9 mouse cellular contexts compared by ENCODE assay signal in the genomic region with DNA sequence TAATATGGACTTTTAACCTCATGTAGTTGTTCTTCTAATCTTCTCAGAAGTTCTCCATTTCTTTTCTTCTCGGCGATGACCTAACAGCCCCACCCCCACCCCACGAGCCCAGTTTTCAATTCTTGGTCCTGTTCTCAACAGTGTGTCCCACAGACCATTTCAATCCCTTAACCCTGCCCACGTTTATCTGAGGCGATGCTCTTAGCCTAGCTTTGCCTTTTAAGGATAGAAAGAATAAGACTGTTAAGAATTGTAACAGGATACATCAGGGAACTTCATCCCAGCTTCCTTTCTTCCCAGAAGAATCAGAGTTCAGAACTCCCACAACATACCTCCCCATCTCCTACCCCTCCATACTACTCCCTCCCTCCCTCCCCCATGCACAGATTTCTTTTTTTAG. TPM values are rescaled to one million over a fixed set of nuclear protein-coding genes. Genes with fewer than 3 reads are reported as not detected.
DNase-seq lines count a peak whose midpoint lies in the region; ATAC-seq and TF ChIP-seq lines count a peak whose summit lies in the region.
"Had no signal": no experiment of that assay in that cellular context is flagged by ENCODE, and none has a peak within 500 bp of the region (broad histone marks: within the 10 kb centered on the region; RNA-seq: fewer than 3 reads in every experiment).

No protein-coding gene starts in this region.

- H3K9ac ChIP-seq in lung, embryonic 14.5 days = no peak overlapping the region
- no peak overlapping the region for H3K9ac ChIP-seq in forebrain, embryonic 13.5 days
- H3K9ac ChIP-seq in neural tube, embryonic 13.5 days = no peak overlapping the region

- DNase-seq in lung, embryonic 14.5 days = no peak
- DNase-seq in lung, adult 2 months = no peak
- no peak for DNase-seq in limb, embryonic 10.5 days (ENCODE audit: low spot score)
- DNase-seq in embryo, embryonic 10.5 days (ENCODE audit: low spot score) = no peak
- no peak for DNase-seq in adrenal gland, postnatal 36 days
- no peak for DNase-seq in kidney, postnatal 10 days
- DNase-seq: cerebellum, adult 8-10 months had no signal

- no peak overlapping the region for H3K4me3 ChIP-seq in lung, embryonic 14.5 days (ENCODE audit: low read depth, low read length)
- no peak overlapping the region for H3K4me3 ChIP-seq in lung, adult 2 months (replicated peaks; ENCODE audit: extremely low read depth, low read depth, low read length)
- peak overlapping the region; percentile 59; the same call in 1 of the 2 replicates for H3K4me3 ChIP-seq in forebrain, embryonic 13.5 days
- peak overlapping the region; percentile 58; the same call in 1 of the 2 replicates for H3K4me3 ChIP-seq in limb, embryonic 10.5 days
- no peak overlapping the region for H3K4me3 ChIP-seq in neural tube, embryonic 13.5 days

- H3K36me3 ChIP-seq in lung, embryonic 14.5 days (ENCODE audit: insufficient read depth) = no peaks in the 10 kb centered on the region
- no peaks in the 10 kb centered on the region for H3K36me3 ChIP-seq in forebrain, embryonic 13.5 days (ENCODE audit: poor library complexity, severe bottlenecking)
- H3K36me3 ChIP-seq in limb, embryonic 10.5 days = no peaks in the 10 kb centered on the region
- no peaks in the 10 kb centered on the region for H3K36me3 ChIP-seq in neural tube, embryonic 13.5 days

- H3K27me3 ChIP-seq in lung, embryonic 14.5 days (ENCODE audit: insufficient read depth, low read length) = no peaks in the 10 kb centered on the region
- no peaks in the 10 kb centered on the region for H3K27me3 ChIP-seq in forebrain, embryonic 13.5 days
- H3K27me3 ChIP-seq in limb, embryonic 10.5 days (ENCODE audit: low read depth, poor library complexity, severe bottlenecking) = no peaks in the 10 kb centered on the region; the same call in 1 of the 2 replicates
- peaks cover 6% of the 10 kb centered on the region; the same call in 1 of the 2 replicates for H3K27me3 ChIP-seq in neural tube, embryonic 13.5 days

- H3K4me2 ChIP-seq in lung, embryonic 14.5 days = peak overlapping the region; percentile 80; the same call in 1 of the 2 replicates
- H3K4me2 ChIP-seq in forebrain, embryonic 13.5 days = peak overlapping the region; percentile 78
- peak overlapping the region; percentile 81 for H3K4me2 ChIP-seq in neural tube, embryonic 13.5 days

- 38% methylated on average over 5 of the region's 5 CpGs for WGBS in lung, embryonic 14.5 days
- whole genome bisulfite sequencing in lung, adult 2 months = 39% methylated on average over 5 of the region's 5 CpGs
- 40% methylated on average over 5 of the region's 5 CpGs for WGBS in forebrain, embryonic 13.5 days
- WGBS in limb, embryonic 10.5 days = 59% methylated on average over 5 of the region's 5 CpGs
- WGBS in neural tube, embryonic 13.5 days = 60% methylated on average over 5 of the region's 5 CpGs

- H3K4me1 ChIP-seq in lung, embryonic 14.5 days (ENCODE audit: insufficient read depth) = no peaks in the 10 kb centered on the region
- no peaks in the 10 kb centered on the region for H3K4me1 ChIP-seq in lung, adult 2 months (ENCODE audit: control insufficient read depth, insufficient read depth, low read length)
- H3K4me1 ChIP-seq in forebrain, embryonic 13.5 days = peaks cover 11% of the 10 kb centered on the region
- peaks cover 10% of the 10 kb centered on the region for H3K4me1 ChIP-seq in limb, embryonic 10.5 days
- peaks cover 11% of the 10 kb centered on the region for H3K4me1 ChIP-seq in neural tube, embryonic 13.5 days (replicated peaks)

- TF ChIP-seq CTCF in lung, embryonic 14.5 days (IDR thresholded peaks at IDR 0.05; ENCODE audit: low read depth) = no peak
- no peak for TF ChIP-seq CTCF in lung, adult 2 months (IDR thresholded peaks at IDR 0.05; ENCODE audit: insufficient read depth, low read length)

- no peak for ATAC-seq in lung, embryonic 14.5 days (ENCODE audit: insufficient read depth)
- ATAC-seq in forebrain, embryonic 13.5 days = no peak
- no peak for ATAC-seq in neural tube, embryonic 13.5 days (ENCODE audit: low read depth)

- H3K27ac ChIP-seq in lung, embryonic 14.5 days (ENCODE audit: low read depth) = no peak overlapping the region
- no peak overlapping the region for H3K27ac ChIP-seq in forebrain, embryonic 13.5 days
- H3K27ac ChIP-seq in limb, embryonic 10.5 days = no peak overlapping the region
- H3K27ac ChIP-seq in neural tube, embryonic 13.5 days (replicated peaks) = no peak overlapping the region

- no peaks in the 10 kb centered on the region for H3K9me3 ChIP-seq in lung, embryonic 14.5 days (ENCODE audit: low read depth, low read length)
- no peaks in the 10 kb centered on the region for H3K9me3 ChIP-seq in forebrain, embryonic 13.5 days (replicated peaks)
- H3K9me3 ChIP-seq in limb, embryonic 10.5 days (replicated peaks) = no peaks in the 10 kb centered on the region
- H3K9me3 ChIP-seq in neural tube, embryonic 13.5 days = no peaks in the 10 kb centered on the region

- no peak for TF ChIP-seq POLR2A in lung, adult 2 months (IDR thresholded peaks at IDR 0.05; ENCODE audit: borderline replicate concordance, extremely low read depth, low read depth, low read length)

RNA-seq across cellular contexts. Expression of gene Vwa3b, which starts 3.5 kb away (rescaled TPM):
- not detected in 2 replicates for polyA plus RNA-seq in lung, embryonic 14.5 days (2014; fragmentation: Nextera tagmentation; extraction: Ambion mirVana)
- polyA plus RNA-seq in lung, adult 2 months (2012; rRNA removed) = 1.9 and 2.4 TPM in 2 replicates
- 0.88 and 1.2 TPM in 2 replicates for polyA plus RNA-seq in forebrain, embryonic 13.5 days (2015; fragmentation: Nextera tagmentation; extraction: Ambion mirVana)
- 0.23 and 0.31 TPM in 2 replicates for polyA plus RNA-seq in limb, embryonic 10.5 days (2016; fragmentation: Nextera tagmentation; extraction: Ambion mirVana)
- 0.52 TPM in 1 of 2 replicates, not detected in the other for polyA plus RNA-seq in neural tube, embryonic 13.5 days (2015; fragmentation: Nextera tagmentation; extraction: Ambion mirVana)
- under 1 TPM; 0.69 to 0.83 TPM for total RNA-seq in adrenal gland, postnatal 36 days (2021)

Comparison
In these comparisons a context has a peak if more than half of its experiments do, and no peak if none do; other contexts are left out.
1. H3K4me3 ChIP-seq: peak in forebrain, embryonic 13.5 days (single experiment) and limb, embryonic 10.5 days (single experiment); none in lung, embryonic 14.5 days (single experiment), lung, adult 2 months (single experiment) and neural tube, embryonic 13.5 days (single experiment).
2. Peak in every context shown above with its lines, with median percentiles within 50 percentile points of each other: H3K4me2 ChIP-seq.